Mouse (Mus musculus): ENCODE measurements at regions not wholly inside any gene's neighbourhood (a gene's known extent, or its start where the extent isn't known, plus 50 kb on each side); places are given as distances from the start of the nearest gene placed in this dataset.

DNA sequence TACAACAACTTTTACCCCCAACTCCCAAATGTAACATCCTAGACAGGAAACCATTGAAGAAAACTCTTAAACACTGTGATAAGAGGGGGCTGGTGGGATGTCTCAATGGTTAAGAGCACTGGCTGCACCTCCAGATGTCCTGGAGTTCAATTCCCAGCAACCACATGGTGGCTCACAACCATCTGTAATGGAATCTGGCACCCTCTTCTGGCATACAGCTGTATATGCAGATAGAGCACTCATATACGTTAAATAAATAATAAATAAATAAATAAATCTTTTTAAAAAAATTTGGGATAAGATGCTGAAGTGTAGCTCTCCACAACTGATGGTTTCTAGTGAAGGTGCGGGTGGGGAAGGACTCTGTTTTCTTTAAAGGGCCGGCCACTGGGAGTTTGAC, 69.3 kb downstream of the Kctd15 start:
- no peak for DNase-seq (ENCODE audit: low read depth, low spot score)

DNA sequence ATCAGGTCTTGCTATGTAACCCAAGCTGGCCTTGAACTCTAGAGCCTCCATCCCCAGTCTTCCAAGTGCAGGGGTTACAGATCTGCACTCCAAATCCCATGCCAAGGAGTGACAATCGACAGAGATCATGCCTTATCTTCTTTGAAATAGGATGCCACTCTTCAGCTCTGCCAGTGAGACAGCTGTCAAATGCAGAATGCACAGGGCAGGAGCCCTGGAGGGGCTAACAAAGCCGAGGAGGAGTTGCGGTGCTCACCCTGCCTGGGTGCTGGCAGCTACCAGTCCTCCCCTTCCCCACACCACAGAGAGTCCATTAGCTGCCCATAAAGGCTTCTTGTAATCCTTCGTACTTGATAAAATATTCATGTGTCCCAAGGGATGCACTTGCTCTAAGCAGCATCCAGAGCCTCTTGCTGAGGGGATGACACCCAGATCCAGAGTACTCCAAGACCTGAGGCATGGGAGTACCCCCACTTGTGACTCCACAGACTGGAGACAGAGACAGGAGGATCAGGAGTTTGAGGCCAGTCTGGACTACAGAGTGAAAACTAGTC, 71.1 kb downstream of the Kctd15 start:
- DNase-seq (ENCODE audit: low read depth, low spot score), result no peak

DNA sequence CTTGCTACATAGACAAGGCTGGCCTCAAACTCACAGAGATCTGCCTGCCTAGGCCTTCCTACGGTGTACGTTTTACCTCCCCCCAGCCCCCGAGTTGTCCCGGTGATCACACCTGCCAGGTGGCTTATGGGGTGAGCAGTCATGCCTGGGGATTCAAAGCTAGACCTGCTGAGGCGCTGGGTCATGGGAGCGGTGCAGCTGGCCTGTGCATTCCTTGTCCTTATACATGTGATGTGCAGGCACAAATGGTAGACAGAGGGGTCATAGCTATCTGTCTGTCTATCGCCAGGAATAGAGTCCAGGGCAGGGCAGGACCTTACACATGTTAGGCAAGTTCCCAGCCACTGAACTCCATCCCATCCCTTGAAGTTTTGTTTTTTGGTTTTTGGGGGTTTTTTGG, 71.7 kb downstream of the Kctd15 start:
- DNase-seq (ENCODE audit: low read depth, low spot score), result no peak

DNA sequence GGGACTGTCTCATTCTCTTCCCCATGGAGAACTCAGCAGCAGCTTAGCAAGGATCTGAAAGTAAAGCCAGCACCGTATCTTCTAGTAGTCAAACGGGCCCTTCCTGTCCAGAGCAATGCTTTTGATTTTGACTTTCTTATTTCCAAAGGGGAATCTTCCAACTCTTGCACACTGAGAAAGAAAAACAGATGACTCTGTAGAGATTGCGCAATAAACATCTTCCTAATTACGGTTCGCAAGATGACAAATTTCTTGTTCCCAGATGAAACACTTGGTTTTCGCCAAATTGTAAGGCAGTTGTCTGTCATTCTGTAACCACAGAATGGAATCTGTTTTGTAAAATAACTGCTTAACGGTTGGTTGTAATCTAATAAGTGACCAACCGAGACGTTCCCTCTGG, 75.7 kb downstream of the Kctd15 start:
- no peak for DNase-seq (ENCODE audit: low read depth, low spot score)

DNA sequence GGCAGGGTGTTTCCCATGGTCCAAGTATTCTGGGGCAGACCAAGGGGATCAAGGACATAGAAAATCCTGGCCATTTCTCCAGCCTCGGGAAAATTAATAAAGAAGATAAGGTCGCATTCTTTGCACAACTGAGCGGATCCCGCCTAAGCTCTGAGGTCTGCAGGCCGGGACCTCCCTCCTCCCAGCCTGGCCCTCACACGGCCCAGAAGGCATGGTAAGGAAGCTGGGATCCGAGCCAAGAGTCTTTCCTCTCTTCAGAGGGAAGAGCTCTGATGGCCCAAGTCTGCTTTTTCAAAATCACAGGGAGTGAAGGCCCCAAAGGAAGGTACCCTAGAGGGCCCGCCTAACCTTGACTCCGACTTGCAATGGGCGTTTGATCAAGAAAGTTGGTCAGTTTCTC, 85.2 kb downstream of the Kctd15 start:
- DNase-seq (ENCODE audit: low read depth, low spot score), result no peak

DNA sequence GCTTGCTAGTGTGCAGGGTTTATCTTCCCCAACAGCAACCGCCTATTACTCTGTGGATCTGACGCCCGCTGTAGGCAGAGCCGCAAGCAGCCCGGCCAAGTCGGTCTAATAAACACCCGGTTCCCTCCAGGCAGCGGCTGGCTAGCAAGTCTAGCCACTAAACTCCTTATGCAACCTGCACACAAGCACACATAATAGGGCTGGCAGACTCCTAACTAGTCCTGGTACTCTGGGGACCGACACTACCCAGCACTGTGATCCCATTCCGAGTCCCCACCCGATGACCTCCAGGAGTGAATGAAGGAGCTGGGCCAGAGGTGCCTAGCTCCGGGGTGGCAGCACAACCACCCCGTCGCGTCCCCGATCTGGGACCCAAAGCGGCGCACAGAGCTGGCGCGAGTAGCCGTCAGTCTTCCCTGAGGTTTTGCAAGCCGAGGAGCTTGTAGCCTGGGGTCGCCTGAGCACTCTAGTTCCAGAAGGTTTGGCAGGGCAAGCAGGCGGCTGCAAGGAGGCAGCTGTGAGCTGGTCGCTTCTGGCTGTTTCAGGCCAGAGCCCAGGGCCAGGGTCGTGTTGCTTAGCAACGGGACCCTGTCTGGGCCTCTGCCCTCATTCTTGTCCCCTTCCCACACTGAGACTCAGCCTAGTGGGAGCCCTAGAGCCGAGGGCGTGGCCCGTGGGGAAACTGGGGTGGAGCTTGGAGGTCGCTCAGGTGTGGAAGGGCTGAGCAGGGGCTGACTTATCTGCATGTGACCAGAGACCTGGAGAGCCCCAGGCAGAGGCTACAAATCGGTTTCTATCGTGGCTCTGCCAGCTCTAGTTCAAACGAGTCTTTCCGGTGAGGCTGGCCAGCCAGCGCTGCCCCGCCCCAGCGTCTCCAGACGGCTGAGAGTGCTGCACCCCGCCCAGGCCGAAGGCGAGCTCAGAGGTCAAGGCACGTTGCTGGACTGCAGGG, 86.1 kb downstream of the Kctd15 start:
- peak; percentile 92 for DNase-seq (ENCODE audit: low read depth, low spot score)

DNA sequence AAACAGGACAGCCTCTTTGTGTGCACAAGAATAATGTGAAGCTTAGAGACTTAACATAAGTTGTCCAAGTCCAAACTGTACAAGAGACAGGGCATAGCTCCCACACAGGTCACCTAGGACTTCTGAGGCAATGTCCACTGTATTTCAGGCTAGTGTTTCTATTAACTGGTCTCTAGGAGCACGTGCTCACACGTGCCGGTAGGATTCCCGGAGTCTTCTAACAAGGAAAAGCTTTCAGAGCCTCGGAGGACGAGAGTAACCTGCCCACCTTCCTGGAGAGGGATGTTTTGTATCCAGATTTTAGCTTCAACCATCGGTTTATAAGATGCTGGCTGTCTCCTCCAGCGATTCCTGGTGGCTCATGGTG, 86.8 kb downstream of the Kctd15 start:
- DNase-seq (ENCODE audit: low read depth, low spot score), result peak; percentile 48

DNA sequence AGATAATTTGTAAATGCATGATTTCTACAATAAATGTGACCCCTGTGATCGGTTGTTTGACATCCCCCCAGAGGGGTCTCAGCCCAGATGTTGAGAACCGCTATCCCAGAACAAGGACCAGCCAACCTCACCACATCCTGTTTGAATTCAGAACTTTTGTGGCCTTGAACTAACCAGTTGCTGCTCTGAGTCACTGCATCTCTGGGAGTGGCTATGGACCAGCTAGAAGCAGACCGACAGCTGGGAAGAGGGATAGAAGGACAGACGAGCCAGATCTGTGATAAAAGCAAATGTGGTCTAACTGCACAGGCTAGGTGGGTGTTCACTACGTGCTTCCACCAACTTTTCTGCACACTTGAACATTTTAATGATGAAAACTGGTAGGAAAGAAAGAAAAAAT, 89.0 kb downstream of the Kctd15 start:
- DNase-seq (ENCODE audit: low read depth, low spot score), result no peak

DNA sequence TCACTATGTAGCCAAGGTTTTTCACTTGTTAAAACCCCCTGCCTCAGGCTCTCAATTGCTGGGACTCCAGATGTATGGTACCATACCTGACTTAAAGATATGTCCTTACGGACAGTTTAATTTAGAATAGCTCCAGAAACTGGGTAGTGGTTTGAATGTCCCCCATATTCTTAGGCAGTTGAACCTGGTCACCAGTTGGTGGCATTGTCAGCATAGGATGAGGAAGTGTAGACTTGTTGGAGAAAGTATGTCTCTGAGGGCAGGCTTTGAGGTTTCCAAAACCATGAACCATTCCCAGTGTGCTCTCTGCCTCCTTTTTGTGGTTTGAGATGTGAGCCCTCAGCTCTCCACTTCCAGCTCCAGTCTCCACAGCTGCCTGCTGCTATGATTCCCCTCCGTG, 94.4 kb downstream of the Kctd15 start:
- DNase-seq (ENCODE audit: low read depth, low spot score), result no peak

DNA sequence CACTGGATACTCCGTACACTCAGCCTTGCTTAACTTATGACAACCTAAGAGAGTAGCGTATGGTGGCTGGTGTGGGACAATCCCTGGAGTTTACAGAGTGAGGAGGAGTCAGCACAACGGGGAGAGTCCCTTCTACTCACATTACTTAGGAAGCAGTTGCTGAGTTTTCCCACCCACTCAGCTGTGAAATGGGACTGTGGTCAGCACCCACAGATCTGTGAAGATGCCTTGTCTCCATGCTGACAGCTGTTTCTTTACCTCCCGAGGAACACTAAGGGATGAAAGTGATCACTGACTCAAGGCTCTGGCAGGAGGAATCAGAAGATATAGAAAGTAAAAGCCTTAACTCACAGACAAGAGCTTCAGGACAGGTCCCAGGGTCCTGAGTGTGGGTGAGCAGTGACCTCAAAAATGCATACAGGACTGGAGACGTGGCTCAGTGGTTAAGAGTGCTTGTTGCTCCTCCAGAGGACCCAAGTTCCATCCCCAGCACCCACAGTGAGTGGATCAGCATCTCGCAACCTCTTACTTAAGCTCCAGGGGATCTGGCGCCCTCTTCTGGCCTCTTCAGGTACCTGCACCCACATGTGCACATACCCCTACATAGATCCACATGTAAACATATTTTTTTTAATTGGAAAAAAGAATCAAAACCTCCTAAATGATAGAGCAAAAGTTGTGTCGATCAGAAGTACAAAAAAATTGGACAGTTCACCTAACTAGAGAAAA, 97.8 kb downstream of the Kctd15 start:
- DNase-seq (ENCODE audit: low read depth, low spot score), result no peak

DNA sequence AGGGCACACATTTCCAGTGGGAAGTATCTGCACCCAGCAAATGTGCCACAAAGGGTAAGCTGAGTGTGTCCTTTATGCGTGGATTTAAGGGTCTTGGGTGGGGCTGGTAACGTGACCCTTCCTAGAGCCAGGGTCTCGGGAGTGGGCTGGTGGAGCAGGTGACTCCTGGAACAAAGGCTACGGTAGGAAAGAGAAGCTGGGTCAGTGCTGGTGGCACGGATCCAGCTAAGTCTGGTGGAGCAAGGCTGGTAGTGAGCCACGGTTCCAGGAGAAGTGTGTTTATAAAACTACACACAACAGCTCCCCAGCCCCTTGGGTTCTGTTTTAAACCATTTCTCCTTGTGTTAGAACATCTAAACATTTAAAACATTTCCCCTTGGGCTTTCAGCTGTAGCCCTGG, 101.3 kb downstream of the Kctd15 start:
- DNase-seq (ENCODE audit: low read depth, low spot score), result no peak

DNA sequence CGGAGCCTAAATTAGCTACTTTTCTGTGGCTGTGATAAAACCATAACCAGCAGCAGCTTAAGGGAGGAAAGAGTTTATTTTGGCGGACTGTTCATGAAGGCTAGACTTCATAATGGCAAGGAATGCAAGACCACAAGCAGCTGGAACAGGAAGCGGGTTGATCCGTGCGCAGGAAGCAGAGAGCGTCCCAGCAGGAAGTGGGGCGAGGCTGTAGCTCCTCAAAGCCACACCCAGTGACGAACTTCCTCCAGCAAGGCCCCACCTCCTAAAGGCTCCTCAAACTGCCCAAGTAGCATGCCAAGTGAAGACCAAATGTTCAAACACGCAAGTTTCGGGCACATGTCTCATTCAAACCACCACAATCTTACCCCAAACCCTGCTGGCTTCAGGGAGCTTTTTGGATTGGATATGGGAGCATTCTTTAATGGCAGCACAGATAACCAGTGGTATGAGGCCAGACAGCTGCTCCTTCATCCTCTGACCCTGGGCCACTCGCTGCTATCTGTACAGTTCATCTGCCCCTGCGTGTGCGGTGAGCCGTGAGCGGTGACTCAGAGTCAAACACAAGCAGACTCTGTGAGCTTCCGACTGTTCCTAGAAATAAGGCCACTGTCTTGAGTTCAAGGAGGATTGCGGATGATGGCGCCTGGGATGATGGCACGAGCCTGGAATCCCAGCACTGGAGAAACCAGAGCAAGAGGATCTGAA, 109.8 kb downstream of the Kctd15 start:
- no peak for DNase-seq (ENCODE audit: low read depth, low spot score)

DNA sequence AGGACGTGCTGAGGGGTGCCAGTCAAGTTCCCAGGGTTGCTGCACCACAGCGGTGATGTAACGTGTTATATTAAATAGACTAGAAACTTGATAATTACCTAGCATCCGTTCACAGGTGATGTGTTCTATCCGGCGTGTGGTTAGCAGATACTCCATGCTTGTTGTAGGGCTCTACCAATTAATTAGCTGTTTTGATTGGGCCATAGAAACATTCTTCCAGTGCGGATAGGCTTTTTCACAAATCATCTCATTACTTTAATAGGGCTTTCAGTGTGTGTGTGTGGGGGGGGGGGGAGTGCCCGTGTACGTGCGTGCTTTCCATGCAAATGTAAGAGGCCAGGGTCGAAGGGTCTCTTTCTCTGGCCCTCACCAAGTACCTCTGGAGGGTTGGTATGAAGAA, 110.6 kb downstream of the Kctd15 start:
- DNase-seq (ENCODE audit: low read depth, low spot score), result no peak

DNA sequence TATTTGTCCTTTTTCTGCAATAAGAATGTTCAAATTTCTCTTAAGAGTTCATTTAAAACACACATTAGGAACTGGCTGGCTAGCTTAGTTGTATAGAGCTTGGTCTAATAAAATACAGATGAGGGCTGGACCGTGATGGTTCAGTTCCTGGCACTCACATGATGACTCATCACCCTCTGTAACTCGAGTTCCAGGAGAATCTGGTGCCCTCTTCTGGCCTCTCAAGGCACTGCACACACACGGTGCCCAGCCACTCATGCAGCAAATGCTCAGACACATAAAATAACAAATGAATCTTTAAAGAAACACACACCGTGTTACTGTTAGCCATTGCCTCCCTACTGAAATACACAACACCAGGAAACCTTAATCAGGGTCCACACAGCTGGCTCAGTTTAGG, 114.6 kb downstream of the Kctd15 start:
- DNase-seq (ENCODE audit: low read depth, low spot score), result peak; percentile 20

DNA sequence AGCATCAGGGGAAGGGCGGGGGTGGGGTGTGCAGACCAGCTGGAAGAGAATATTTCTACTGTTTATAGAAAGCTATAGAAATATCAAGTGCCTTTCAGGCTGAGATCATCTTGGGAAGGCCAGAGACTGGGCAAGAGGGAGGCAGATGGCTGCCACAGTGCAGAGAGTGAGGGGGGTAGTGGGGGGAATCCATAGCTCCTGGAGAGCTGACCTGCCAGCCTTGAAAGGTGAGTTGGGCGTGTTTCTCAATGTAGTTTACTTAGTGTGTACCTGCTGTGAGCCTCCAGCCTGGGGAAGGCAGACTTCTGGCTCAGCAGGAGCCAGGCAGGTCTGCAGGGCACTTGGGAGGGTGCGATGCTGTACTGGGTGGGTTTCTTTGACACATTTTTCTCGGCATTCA, 115.5 kb downstream of the Kctd15 start:
- DNase-seq (ENCODE audit: low read depth, low spot score), result no peak

DNA sequence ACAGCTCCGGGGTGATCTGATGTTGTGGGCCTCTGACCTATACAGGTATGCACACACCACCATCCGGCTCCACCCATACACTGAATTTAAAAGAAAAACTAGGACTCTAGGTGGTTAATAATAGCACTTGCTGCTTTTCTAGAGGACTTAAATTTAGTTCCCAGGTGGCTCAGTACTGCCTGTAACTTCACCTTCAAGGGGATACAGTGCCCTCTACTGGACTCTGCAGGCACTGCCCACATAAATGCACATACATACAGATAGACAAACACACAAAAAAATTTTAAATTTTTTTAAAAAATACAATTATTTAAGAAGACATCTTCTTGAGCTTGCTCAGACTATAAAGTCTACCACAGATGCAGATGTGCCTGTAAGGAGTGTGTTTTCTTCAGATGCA, 116.7 kb downstream of the Kctd15 start:
- no peak for DNase-seq (ENCODE audit: low read depth, low spot score)

DNA sequence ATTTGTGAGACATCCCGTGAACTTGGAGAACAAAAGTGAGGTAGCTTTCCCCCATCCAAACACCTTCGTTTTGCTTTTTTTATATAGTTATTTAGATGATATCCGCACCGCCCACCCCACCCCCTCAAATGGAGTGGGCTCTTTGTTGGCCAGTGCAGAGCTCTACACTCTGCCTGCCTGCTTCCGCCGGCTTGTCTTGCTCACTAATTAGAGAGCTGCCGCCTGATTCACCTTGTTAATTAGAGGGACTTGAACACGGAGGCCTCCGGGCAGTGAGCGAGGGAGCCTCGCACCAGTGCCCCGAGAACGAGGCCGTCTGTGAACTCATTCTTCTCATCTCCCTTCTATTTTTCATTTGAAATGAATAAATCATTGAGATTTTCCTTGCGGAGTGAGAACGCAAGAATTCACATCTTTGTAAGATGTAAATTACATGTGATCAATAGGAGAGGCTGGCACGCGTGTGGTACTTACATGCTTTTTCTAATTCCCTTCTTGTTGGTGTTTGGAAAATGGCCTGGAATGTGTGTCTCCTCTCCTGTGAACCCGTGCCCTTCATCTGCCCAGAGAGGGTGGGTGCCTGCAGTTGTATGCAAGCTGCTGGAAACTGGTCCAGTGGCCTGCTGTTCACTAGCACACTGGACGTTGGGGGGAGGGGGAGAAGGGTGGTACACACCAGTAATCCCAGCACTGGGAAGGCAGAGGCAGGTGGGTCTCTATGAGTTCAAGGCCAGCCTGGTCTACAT, 118.0 kb downstream of the Kctd15 start:
- DNase-seq (ENCODE audit: low read depth, low spot score), result no peak

DNA sequence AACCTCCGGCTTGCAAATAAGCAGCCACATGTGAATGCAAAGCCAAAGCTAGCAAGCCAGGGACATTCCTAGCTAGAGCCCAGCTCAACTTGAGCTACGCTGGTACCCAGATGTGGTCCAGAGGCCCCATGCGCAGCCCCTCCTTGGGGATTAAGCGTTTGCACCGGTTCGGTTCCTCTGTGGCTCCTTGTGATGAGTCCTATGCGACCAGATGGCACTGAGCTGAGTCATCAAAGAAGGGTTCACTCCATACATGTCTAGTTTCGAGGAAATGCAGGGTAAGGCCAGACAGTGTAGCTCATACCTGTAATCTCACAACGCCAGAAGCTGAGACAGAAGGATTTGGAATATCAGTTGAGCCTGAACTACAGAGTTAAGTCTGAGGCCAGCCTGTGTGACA, 119.4 kb downstream of the Kctd15 start:
- DNase-seq (ENCODE audit: low read depth, low spot score), result no peak

DNA sequence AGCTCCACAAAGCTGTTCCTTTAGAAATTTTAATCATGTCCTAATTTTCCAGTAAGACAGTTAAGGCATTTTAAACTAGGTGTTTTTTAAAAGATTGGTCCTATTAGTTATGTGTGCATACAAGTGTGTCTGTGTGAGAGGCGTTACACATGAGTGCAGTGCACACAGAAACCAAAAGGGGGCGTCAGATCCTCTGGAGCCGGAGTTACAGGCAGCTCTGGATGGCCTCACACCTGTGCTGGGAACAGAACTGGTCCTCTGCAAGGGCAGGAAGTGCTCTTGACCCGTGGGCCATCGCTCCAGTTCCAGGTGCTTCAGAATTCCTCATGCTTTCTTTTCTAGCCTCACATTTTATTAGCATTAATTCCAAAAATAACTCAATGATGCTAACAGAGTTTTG, 122.3 kb downstream of the Kctd15 start:
- no peak for DNase-seq (ENCODE audit: low read depth, low spot score)

DNA sequence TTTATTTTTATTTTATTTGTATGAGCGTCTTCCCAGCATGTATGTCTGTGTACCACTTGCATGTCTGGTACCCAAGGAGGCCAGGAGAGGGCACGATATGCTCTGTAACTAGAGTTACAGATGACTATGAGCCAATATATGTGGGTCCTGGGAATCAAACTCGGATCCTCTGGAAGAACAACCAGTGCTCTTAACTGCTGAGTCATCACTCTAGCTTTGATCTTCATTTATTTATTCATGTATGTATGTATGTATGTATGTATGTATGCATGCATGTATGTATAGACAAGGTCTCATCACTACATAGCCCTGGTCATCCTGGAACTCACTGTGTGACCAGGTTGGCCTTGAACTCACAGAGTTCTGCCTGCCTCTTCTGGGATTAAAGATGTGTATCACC, 124.9 kb downstream of the Kctd15 start:
- no peak for DNase-seq (ENCODE audit: low read depth, low spot score)

DNA sequence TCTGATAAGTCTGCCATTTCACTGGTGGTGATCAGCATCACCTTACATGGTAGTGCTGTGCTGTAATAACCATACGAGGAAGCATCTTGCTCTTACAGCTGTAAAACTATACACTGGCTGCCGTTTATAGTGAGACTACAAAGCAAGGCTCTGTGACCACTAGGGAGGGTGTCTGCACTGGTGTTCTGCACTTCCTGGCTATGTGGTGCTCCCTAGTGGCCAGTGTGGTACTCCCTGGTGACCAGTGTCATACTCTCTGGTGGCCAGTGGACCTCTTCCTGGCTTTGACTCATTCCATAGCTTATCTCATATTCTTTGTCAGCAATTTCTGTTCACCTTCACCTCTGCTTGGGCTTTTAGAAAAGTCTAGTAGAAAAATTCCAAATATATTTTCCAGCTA, 114.7 kb upstream of the Lsm14a start:
- no peak for DNase-seq (ENCODE audit: low read depth, low spot score)
